Mouse (Mus musculus) kidney, adult 18-20 months (tissue): ENCODE measurements around the gene Rbck1.
A peak's percentile ranks its signal among the peaks of the same experiment; 100 is the strongest.

ENCODE experiments used
- DNase-seq: peaks from one replicate; pipeline ENCODE4 v3.0.0; 2021

Gene Rbck1

DNA sequence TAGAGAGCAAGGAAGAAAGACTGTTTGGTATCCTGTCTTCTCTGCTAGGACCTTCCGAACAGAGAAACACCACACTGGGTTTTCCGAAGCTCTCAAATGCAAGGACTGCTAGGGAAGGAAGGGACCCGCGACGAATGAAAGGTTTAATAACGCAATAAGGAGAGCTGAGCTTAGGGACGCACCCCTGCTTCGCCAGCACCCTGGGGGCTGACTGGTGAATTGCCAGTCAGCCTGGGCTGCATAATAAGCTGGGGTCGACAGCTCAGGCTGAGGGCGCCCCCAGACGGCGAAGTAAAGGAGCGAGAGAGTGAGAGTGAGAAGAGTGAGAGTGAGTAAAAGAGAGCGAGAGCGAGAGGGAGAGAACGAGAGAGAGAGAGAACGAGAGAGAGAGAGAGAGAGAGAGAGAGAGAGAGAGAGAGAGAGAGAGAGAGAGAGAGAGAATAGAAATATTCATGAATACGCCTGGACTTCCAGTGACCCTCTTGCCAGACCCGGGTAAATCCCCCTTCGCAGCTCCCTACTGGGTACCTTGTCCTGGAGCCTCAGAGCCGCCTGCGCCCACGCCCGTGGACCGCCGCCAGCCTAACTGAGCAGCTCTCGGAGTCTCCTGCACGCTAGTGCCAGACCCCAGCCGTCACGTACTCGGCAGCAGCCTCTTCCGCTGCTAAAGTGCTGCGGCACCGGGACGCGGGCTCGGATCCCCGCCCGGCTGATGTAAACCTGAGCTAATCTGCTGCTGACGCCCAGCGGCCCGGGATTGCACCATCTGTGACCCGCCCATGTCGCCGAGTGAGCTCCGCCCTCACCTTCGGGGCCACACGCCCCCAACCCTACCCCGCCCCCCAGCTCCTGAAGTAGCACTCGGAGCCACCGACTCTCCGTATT, 11.1 kb upstream of the Rbck1 start, which contains the start of gene Trib3:
Gene Trib3 (minus strand): TSS at position 704 of the 885 bp plus-strand sequence.
- peak; percentile 74 for DNase-seq

DNA sequence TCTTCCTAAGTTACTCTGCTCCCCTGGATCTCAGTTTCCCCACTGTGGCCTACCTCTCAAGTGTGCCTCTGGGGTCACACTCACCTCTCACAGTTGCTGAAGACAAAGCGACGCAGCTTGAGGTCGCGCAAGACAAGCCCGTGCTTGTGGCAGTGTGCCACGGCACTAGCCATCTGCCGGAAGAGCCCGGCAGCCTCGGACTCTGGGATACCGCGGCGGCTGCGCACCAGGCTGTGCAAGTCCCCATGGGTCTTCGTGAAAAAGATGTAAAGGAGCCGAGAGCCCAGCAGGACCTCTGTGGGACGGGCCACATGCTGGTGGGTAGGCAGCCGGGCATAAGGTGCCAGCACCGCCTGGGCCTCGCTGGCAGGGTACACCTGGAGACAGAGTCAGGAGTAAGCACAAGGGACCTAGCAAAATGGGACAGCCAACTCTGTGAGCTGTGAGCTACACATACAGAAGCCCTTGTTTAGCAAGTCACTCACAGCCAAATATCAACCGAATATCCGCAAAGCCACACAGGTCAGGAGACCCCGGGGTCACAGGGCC, 7.3 kb upstream of the Rbck1 start:
- no peak for DNase-seq

DNA sequence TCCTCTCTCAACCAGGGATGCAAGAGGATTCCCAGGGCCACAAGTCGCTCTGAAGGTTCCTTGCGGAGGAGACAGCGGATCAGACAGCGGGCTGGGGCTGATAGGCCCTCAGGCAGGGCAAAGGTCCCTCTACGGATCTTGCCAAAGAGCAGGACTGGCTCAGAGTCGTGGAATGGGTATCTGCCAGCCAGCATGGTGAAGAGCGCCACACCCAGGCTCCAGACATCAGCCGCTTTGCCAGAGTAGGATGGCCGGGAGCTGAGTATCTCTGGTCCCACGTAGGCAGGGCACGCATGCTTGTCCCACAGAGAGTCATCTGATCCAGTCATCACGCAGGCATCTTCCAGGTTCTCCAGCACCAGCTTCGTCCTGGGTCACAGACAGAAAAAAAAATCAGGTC, 5.9 kb upstream of the Rbck1 start:
- DNase-seq = no peak

DNA sequence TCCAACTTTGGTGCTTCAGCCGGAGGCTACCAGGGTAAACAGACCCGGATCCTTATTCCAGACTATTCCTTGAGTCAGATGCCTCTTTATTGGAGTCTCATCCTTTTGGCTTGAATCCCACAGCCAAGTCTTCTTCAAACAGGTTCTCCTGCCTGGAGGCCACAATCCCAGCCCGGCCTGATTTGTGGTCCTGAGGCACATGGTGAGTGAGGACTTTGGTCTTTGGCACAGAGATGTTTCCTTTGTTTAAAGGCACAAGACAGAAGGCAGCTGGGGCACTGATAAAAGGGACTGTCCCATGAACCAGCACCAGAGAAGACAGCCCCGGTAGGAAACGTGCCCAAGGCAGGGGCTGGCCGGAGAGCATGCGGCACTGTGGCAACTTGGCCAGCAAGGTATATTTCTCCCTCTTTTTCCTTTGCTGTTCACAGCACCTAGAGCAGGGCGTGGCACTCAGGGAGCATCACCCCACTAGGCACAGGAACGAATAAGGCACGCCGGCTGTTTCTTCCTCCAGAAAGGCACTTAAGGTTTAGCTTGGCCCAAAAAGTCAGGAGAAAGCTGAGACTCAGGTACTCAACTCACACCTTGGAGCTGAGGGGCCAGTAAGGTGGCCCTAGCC, 5.2 kb upstream of the Rbck1 start:
- DNase-seq = no peak

DNA sequence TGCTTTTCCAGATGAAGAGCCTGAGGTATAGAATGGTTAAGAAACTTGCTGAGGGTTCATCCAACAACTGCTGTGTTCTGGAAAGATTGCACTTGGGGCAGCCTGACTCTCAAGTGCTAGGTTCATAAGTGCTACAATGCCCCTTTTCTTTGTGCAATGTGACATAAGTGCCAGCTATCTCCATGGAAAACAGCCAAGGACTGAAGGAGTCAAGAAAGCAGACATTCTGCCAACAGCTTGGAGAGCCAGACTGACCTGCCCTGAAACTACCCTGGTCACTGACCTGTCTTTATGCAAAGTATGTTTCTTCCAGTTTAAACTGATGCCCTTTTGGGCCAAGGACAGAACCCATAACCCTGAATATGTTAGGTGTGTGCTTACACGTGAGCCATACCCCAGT, 4.4 kb upstream of the Rbck1 start:
- no peak for DNase-seq

DNA sequence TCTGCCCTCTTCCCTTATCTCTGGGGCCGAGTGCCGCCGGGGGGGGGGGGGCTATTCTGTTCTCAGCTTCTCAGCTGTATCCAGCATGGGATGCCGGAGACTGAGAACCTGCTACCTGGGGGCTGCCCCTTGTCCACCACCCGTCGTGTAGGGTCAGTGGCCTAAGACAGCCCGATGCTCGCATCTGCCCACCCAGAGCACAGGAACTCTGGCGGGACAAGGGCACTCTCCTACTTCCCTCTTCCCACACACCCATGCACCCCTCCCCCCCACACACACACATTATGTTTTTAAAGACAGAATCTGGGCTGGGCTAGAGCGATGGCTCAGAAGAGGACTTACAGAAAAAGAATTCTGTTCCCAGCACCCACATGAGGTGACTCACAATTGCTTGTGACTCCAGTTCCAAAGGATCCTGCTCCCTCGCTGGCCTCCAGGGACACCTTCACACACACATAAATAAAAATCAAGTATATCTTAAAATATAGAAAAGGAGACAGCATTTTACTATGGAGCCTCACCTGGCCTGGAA, 2.9 kb upstream of the Rbck1 start:
- no peak for DNase-seq

DNA sequence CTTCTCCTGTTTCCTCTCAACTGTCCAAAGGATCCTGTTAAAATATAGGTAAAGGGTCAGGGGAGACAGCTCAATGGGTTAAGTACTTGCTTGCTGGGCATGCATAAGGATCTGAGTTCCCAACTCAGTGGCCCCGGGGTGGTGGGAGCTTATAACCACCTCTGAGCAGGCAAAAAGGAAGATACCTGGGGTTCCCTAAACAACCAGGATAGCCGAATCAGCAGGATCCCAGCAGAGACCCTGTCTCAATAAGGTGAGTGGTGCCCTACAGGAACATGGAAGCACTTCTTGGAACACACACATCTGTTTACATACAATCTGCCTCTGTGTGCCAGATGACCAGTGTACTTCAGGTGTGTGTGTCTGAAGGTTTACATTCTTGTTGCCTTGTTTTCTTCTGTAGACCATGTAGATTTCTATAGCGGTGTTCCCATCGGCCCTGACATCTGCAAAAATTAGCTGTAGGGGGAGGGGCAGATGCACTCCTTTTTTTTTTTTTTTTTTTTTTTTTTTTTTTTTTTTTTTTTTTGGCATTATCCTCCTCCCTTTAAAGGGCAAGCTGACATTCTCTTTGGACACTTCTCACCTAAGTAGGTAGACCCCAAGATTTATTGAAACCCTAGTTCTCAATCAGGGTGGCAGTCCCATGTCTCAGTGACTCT, 1.0 kb upstream of the Rbck1 start:
- DNase-seq = no peak

DNA sequence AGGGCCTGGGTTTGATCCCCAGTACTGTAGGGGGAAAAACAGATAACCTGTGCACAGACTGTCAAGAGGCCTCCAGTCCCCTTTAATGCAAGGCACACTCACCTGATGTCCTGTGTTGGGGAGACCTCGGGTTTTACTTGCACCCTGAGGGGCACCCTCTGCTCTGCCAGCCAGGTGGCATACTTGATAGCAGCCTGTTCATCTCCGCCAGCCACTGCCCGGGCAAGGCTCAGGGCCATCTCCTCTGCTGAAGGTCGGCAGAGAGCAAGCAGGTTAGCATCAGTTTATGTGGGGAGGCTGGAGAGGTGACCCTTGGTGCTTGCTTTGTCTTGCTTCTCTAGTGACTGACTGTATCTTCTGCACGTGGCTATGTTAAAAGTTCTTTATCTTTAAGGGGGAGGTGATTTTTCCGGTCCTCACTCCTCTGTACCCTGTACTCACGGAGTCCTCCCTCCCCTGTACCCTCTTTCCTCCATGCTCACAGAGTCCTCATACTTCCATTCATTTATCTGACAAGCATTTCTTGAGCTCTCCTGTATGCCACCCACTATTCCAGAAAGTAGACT, 1.5 kb downstream of the Rbck1 start:
- no peak for DNase-seq

DNA sequence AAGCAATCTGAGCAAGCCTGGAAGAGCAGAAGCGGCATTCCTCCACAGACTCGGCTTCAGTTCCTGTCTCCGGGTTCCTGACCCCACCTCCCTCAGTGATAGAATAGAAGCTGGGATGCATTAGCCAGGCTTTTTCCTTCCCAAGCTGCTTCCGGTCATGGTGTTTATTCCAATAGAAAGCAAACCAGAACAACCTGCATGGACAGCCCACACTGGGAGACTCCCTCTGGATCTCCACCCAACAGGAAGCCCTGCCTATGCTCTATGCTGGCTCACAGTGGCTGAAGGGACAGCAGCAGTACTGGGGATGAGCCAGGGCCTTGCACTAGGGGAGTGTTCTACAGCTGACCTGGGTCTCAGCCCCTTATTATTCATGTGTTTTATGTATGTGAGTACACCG, 4.5 kb downstream of the Rbck1 start:
- DNase-seq = no peak

DNA sequence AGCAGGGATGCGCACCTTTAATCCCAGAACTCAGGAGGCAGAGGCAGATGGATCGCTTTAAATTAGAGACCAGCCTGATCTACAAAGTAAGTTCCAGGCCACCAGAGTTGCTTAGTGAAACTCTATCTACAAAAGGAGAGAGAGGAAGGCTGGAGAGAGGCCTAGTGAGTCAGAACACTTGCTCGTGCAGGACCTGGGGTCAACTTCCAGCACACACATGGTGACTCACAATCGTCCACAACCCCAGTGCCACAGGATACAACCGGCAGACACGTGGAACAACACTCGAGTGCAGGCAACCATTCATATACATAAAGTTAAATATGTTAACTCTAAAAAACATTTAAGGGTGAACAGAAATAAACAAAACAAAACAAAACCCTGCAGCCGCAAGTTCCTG, 5.8 kb downstream of the Rbck1 start:
- DNase-seq = no peak

DNA sequence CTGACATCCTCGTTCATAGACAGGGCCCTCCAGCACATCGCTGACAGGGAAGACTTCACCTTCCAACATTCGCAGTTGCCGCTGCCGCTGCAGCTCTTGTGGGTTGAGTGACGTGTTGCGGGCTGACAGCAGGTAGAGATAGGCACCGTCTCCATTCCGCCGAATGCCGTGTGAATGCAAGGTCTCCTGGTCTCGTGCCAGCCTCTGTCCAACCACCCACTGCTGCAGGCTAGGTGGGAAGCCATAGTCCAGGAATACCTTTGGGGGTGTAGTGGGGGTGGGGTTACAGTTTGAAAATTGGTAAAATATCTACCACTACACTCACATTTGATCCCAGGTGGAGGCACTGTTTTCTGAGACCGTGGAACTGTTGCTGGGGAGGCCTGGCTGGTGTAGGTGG, 6.3 kb downstream of the Rbck1 start:
- no peak for DNase-seq

DNA sequence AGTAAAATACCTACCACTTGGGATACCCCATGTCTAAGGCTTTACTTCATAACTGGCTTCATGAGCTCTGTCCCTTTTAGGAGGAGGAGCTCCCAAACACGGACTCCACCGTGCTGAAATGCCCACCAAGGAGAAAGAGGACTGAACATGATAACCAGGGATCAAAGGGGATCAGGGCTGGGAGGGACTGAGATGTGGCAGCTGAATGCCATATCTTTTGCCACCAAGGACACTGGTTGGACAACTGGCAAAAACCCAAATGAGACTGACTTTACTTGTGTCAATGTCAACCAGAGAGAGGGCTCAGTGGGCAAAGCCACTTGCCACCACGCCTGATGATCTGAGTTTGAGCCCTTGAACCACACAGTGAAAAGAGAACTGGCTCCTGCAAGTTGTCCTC, 7.6 kb downstream of the Rbck1 start:
- no peak for DNase-seq

DNA sequence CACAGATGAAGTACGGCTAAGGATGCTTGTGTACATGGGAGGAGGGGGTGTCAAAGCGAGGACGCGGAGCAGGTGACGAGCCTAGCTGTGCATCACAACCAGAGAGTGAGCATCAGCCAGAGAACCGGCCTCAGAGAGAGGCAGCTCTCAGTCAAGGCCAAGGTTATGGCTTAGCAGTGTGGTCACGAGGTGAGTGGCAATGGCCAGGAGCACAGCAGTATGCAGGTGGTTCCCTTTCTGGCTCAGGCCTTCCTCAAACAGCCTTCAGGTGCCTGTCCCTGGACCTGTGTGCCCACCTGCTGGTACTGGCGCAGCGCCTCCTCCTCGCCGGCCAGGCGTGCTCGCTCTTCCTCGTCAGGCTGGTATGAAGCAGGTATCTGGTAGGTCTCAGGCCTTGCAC, 8.5 kb downstream of the Rbck1 start:
- no peak for DNase-seq

DNA sequence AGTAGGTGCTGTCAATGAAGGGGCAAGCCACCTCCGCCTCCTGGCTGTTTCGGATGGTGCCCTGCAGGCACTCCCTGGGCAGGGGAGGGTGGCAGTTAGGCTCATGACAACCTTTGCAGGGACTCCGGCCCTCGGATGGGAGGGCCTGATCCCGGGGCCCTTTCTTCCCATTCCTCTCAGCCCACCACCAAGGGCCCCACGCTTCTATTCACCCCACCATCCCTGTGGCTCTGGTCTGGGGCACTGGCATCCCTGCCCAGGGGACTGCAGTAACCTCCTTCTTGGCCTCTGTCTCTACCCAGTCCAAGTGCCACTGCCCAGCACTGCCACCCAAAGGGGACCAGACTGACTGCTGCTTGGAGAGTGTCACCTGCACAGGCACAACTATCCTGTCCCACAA, 10.3 kb downstream of the Rbck1 start:
- no peak for DNase-seq

DNA sequence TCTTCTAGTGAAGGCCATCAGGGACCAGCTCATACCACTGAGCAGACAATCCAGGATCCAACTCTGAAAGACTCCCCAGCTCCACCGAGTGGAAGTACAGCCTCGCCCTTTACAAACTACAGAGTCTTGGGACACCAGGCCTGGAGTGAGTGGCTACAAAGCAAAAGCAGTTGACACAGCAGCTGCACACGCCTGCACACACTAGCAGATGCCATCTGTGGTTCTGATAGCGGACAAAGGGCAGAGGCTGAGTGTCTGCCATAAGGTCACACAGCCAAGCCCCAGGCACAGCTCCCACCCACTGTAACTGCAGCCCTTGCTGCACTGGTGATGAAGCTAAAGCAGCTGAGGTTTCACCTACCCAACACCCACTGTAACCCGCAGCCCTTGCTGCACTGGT, 10.9 kb downstream of the Rbck1 start:
- DNase-seq = no peak

DNA sequence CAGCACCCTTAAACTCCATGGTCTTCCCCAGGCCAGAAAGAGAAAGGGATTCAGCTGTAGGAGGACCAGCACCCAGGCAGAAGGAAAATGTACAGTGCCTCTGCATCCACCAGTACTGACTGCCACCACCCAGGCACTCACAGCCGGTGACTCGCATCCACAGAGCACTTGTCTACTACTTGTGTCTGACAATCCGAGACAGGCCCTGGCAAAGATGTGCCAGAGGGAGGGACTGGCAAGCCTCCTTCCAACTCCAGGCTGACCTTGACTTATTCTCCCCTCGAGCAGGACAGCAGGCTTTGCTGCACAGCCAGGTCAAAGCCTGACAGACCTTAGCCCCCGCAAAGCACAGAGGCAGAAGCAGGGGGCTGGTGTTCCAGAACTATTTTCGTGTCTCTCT, 15.4 kb downstream of the Rbck1 start:
- DNase-seq = no peak

DNA sequence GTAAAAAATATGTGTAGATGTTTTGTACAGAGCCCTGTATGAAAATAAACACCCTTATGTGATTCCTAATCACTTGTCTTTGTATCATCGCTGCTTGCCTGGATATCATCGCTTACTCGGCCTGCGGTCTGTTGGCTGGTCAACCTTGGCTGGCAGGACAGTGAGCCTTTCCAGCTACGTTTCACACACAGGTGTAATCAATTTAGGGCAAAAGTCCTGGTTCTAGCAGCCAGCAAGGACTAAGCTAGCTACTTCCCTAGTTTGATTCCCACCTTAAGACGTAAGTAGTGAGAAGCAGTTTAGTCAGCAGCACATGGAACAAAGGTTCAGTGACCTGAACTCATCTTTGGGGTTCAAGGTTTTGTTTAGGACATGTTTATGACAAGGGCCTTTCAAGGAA, 18.5 kb downstream of the Rbck1 start:
- no peak for DNase-seq

DNA sequence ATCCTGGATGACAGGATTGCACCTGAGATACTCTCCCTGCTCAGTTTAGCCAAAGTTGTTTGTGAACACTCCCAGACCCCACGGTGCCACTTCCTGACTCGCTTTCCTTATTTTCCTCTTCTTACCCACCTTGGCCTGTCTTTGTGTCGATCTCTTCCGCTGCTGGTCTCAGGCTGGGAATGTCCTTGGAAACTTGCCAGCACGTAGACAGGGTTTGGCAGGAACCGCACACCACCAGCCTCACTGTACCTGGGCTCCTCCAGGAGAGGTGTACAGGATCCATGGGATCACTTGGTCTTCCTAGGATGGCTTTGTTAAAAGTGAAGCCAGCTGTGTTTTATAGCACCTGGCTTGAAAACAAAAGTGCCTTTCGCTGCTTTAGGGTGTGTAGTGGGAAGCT, 19.5 kb downstream of the Rbck1 start:
- DNase-seq = no peak

DNA sequence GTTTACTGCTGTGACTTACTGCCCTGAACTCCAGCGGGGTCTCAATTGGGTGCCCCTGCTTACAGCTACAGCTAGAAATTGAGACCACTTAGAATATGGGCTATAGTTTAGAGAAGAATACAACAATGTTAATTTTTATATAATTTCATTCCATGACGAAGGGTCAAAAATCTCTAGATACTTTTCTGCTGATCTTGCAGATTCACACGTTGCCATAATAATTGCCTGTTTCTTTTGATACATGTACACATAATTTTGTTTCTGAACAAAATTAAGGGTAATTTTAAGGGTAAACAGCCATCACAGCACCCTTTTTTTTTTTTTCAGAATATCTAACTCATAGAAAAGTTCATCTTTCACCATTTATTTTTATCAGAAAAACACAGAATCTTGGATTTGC, 25.3 kb downstream of the Rbck1 start:
- DNase-seq = no peak

DNA sequence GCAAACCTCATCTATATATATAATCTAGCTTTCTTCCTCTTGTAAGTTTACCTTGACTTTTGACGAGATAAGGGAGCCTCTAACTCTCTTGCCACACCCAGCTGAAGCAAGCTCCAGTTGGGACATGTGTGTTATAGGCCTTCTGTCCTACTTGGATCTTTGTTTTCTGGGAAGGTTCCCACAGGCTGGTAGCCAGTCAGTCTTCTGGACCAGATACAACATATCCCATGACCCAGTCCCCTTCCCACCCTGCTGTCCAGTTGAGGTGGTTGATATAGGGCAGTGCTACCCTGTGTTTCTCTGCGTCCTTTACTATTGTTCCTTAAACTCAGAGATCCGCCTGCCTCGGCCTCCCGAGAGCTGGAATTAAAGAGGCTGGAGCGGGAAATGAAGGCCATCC, 27.0 kb downstream of the Rbck1 start:
- DNase-seq = no peak

DNA sequence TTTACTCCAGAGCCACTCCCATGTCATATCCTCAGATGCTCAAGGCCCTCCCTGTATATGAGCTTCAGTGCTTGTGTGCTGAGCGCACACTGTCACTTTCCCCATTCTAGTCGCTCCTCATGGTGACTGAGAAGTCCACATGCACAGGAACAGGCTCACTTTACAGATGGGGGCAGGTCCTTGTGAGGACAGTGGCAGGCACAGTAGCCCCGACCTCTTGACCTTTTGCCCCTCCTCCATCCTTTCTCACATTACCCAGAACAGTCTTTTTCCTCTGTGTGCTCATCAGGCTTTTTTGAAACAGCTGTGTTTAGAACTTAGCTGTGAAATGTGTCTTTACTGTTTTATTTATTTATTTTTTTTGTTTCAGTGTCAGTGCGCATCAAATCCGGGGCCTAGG, 28.7 kb downstream of the Rbck1 start:
- DNase-seq = no peak

DNA sequence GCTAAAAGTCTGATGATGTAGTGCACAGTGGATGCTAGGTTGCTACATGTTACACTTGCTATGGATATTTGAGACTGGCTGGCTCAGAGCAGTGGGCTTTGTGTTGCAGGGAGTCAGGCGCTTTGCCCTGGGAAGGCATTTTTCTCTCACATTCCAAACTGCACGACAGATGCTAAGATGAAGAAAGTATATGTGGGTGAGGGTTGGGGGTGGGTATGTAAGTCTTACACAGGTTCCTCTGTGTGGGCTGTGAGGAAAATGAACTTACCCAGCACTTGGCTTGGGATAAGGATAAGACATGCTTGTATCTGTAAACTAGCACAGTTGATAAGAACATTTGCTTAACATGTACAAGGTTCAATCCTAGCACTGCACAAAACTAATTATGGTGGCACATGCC, 29.6 kb downstream of the Rbck1 start:
- no peak for DNase-seq

DNA sequence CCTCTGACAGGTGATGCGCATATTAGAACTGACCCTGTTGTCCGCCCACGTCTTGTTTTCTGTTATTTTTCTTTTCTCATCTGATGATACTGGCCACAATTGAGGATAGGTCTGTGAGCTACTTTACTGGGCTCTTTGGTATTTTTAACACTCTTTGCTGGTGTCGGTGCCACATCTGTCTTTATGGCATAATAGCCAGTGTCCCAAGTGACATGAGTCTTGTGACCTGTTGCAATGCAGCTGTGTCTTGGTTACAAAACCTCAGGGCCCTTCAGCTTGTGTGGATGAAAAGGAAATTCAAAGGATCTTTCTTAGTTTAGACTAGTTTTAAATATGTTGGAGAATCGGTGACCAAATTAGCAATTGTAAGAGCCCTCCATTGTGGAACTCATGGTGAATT, 37.9 kb downstream of the Rbck1 start:
- no peak for DNase-seq
